Comparison of ENCODE assay signal across 8 mouse cellular contexts in genomic region chr11:58010226-58010781, GRCm38 (mm10). TPM values are rescaled to one million over a fixed set of nuclear protein-coding genes. Genes with fewer than 3 reads are reported as not detected.
DNase-seq lines count a peak whose midpoint lies in the region; ATAC-seq and TF ChIP-seq lines count a peak whose summit lies in the region.

No protein-coding gene starts in this region.

- no peaks in the 10 kb centered on the region for H3K36me3 ChIP-seq in kidney, embryonic 16.5 days (ENCODE audit: insufficient read depth, low read length)
- H3K36me3 ChIP-seq in heart, embryonic 15.5 days, result no peaks in the 10 kb centered on the region
- H3K36me3 ChIP-seq in liver, embryonic 13.5 days, result no peaks in the 10 kb centered on the region

- H3K4me1 ChIP-seq in kidney, embryonic 16.5 days (ENCODE audit: insufficient read depth, low read length), result peaks cover 44% of the 10 kb centered on the region
- H3K4me1 ChIP-seq in cortical plate, adult 2 months (ENCODE audit: control insufficient read depth, insufficient read depth, low read length), result peaks cover 4% of the 10 kb centered on the region
- H3K4me1 ChIP-seq in heart, embryonic 15.5 days (replicated peaks), result peaks cover 45% of the 10 kb centered on the region
- H3K4me1 ChIP-seq in liver, embryonic 13.5 days (replicated peaks), result peaks cover 65% of the 10 kb centered on the region

- peak overlapping the region; percentile 88 for H3K27ac ChIP-seq in kidney, embryonic 16.5 days (ENCODE audit: low read length)
- H3K27ac ChIP-seq in cortical plate, adult 2 months (ENCODE audit: insufficient read depth, low read length), result no peak overlapping the region
- H3K27ac ChIP-seq in heart, embryonic 15.5 days, result peak overlapping the region; percentile 91
- peak overlapping the region; percentile 96 for H3K27ac ChIP-seq in liver, embryonic 13.5 days

- H3K9ac ChIP-seq in kidney, embryonic 16.5 days (replicated peaks; ENCODE audit: low read length), result peak overlapping the region; percentile 98
- H3K9ac ChIP-seq in heart, embryonic 15.5 days, result peak overlapping the region; percentile 97
- peak overlapping the region; percentile 99 for H3K9ac ChIP-seq in liver, embryonic 13.5 days

- H3K9me3 ChIP-seq in kidney, embryonic 16.5 days (ENCODE audit: low read length), result no peaks in the 10 kb centered on the region
- no peaks in the 10 kb centered on the region for H3K9me3 ChIP-seq in heart, embryonic 15.5 days (replicated peaks)
- no peaks in the 10 kb centered on the region for H3K9me3 ChIP-seq in liver, embryonic 13.5 days (replicated peaks)

- no peak for ATAC-seq in kidney, embryonic 16.5 days (ENCODE audit: low FRiP score, low TSS enrichment)
- ATAC-seq in heart, embryonic 15.5 days (replicated peaks; ENCODE audit: insufficient number of reproducible peaks, insufficient read depth, low FRiP score, low read depth), result no peak
- 0 out of 2 replicates have a peak, but pooled peaks have one; percentile 5 for ATAC-seq in liver, embryonic 13.5 days (ENCODE audit: low read depth)

- peak overlapping the region; percentile 89 for H3K4me2 ChIP-seq in kidney, embryonic 16.5 days (replicated peaks; ENCODE audit: low read depth, low read length)
- peak overlapping the region; percentile 75 for H3K4me2 ChIP-seq in heart, embryonic 15.5 days
- H3K4me2 ChIP-seq in liver, embryonic 13.5 days, result peak overlapping the region; percentile 82

- WGBS in kidney, embryonic 16.5 days, result 2% methylated on average over 16 of the region's 16 CpGs
- WGBS in heart, embryonic 15.5 days, result 4% methylated on average over 16 of the region's 16 CpGs
- under 1% methylated on average over 16 of the region's 16 CpGs for WGBS in liver, embryonic 13.5 days (ENCODE audit: insufficient replicate concordance)

- no peak for TF ChIP-seq POLR2A in cortical plate, adult 2 months (IDR thresholded peaks at IDR 0.05; ENCODE audit: extremely low read depth, insufficient read depth, low read length)

- no peaks in the 10 kb centered on the region for H3K27me3 ChIP-seq in kidney, embryonic 16.5 days (ENCODE audit: insufficient read depth, low read length)
- H3K27me3 ChIP-seq in heart, embryonic 15.5 days, result no peaks in the 10 kb centered on the region
- H3K27me3 ChIP-seq in liver, embryonic 13.5 days, result no peaks in the 10 kb centered on the region

- DNase-seq in kidney, adult 11 months, result no peak
- DNase-seq in liver, embryonic 13.5 days, result peak; percentile 44
- peak; percentile 20 to 23 for DNase-seq in natural killer cell, adult 2 months (ENCODE audit: low spot score in 2 of 2)
- DNase-seq in urinary bladder, adult 18-20 months (ENCODE audit: low spot score in 2 of 2), result no peak
- DNase-seq in cerebellum, postnatal 25 days, result no peak

- TF ChIP-seq CTCF in cortical plate, adult 2 months (IDR thresholded peaks at IDR 0.05; ENCODE audit: extremely low read depth, insufficient read depth, low read length), result no peak

- peak overlapping the region; percentile 99 for H3K4me3 ChIP-seq in kidney, embryonic 16.5 days (ENCODE audit: low read length)
- peak overlapping the region; percentile 93 for H3K4me3 ChIP-seq in cortical plate, adult 2 months (ENCODE audit: insufficient read depth, low read length)
- H3K4me3 ChIP-seq in heart, embryonic 15.5 days, result peak overlapping the region; percentile 97
- H3K4me3 ChIP-seq in liver, embryonic 13.5 days (replicated peaks), result peak overlapping the region; percentile 95

RNA-seq across cellular contexts. Expression of gene Larp1, which starts 1.4 kb away (rescaled TPM):
- polyA plus RNA-seq in kidney, embryonic 16.5 days (2015; fragmentation: Nextera tagmentation; extraction: Ambion mirVana), result 18.3 and 19.1 TPM in 2 replicates
- 44.1 and 46.0 TPM in 2 replicates for polyA plus RNA-seq in cortical plate, adult 2 months (2012; rRNA removed)
- 11.3 and 15.7 TPM in 2 replicates for polyA plus RNA-seq in heart, embryonic 15.5 days (2015; fragmentation: Nextera tagmentation; extraction: Ambion mirVana)
- polyA plus RNA-seq in liver, embryonic 13.5 days (2015; fragmentation: Nextera tagmentation; extraction: Ambion mirVana), result 19.9 and 21.6 TPM in 2 replicates

Comparison
In these comparisons a context has a peak if more than half of its experiments do, and no peak if none do; other contexts are left out.
1. DNase-seq: peak in liver, embryonic 13.5 days (single experiment) and natural killer cell, adult 2 months (2 of 2); none in kidney, adult 11 months (single experiment), urinary bladder, adult 18-20 months (0 of 2) and cerebellum, postnatal 25 days (0 of 2).
2. Peak in every context shown above with its lines, with median percentiles within 50 percentile points of each other: H3K4me2 ChIP-seq, H3K4me3 ChIP-seq and H3K9ac ChIP-seq.